In genomic region chr3:36471856-36472255, GRCm38 (mm10) we compare ENCODE assay signal across 31 mouse cellular contexts. TPM values are rescaled to one million over a fixed set of nuclear protein-coding genes. Genes with fewer than 3 reads are reported as not detected.
DNase-seq lines count a peak whose midpoint lies in the region; ATAC-seq and TF ChIP-seq lines count a peak whose summit lies in the region.
"Had no signal": no experiment of that assay in that cellular context is flagged by ENCODE, and none has a peak within 500 bp of the region (broad histone marks: within the 10 kb centered on the region; RNA-seq: fewer than 3 reads in every experiment).

No protein-coding gene starts in this region.

- H3K9ac ChIP-seq in heart, embryonic 11.5 days (ENCODE audit: low read depth, low read length): no peak overlapping the region
- H3K9ac ChIP-seq: embryonic facial prominence, embryonic 15.5 days; limb, embryonic 12.5 days; liver, embryonic 13.5 days; midbrain, embryonic 12.5 days had no signal

- peak; percentile 64 to 84 for DNase-seq in adrenal gland, adult (ENCODE audit: inconsistent age in 2 of 2, low spot score in 1 of 2)
- DNase-seq in adrenal gland, adult 18-20 months (ENCODE audit: low spot score in 2 of 2): no peak
- DNase-seq in heart, postnatal 10 days: no peak
- DNase-seq in ovary, adult 18-20 months (ENCODE audit: low spot score): peak; percentile 33
- DNase-seq in ovary, postnatal 10 days (ENCODE audit: low spot score): no peak
- DNase-seq in layer of hippocampus, adult 2 months (ENCODE audit: low spot score in 2 of 2): no peak
- DNase-seq: cerebellum, adult 11 months; cerebellum, adult 9-11 months; gastrocnemius, postnatal 14 days; kidney, adult 9 months; kidney, postnatal 25 days; layer of hippocampus, postnatal 36 days; liver, embryonic 13.5 days; lung, adult 2 months; lung, postnatal 14 days; right cerebral cortex, postnatal 14 days; thymus, postnatal 14 days had no signal

- H3K9me3 ChIP-seq in heart, embryonic 11.5 days (replicated peaks; ENCODE audit: control insufficient read depth, low read length): no peaks in the 10 kb centered on the region
- H3K9me3 ChIP-seq: embryonic facial prominence, embryonic 15.5 days; forebrain, embryonic 10.5 days; hindbrain, embryonic 10.5 days; limb, embryonic 12.5 days; liver, embryonic 13.5 days; midbrain, embryonic 12.5 days had no signal

- no peak overlapping the region for H3K4me3 ChIP-seq in heart, embryonic 11.5 days (ENCODE audit: low read depth, low read length)
- no peak overlapping the region for H3K4me3 ChIP-seq in layer of hippocampus, adult 2 months
- H3K4me3 ChIP-seq: embryonic facial prominence, embryonic 15.5 days; forebrain, embryonic 10.5 days; hindbrain, embryonic 10.5 days; limb, embryonic 12.5 days; liver, embryonic 13.5 days; midbrain, embryonic 12.5 days had no signal

- no peak for TF ChIP-seq CTCF in layer of hippocampus, adult 2 months (conservative IDR thresholded peaks at IDR 0.05)

- peak overlapping the region; percentile 16; the same call in 1 of the 2 replicates for H3K4me2 ChIP-seq in heart, embryonic 11.5 days
- H3K4me2 ChIP-seq: embryonic facial prominence, embryonic 15.5 days; limb, embryonic 12.5 days; liver, embryonic 13.5 days; midbrain, embryonic 12.5 days had no signal

- peaks cover 26% of the 10 kb centered on the region for H3K4me1 ChIP-seq in heart, embryonic 11.5 days (ENCODE audit: control insufficient read depth, insufficient read depth, low read length)

- no peak overlapping the region for H3K27ac ChIP-seq in heart, embryonic 11.5 days (ENCODE audit: low read depth, low read length)
- no peak overlapping the region for H3K27ac ChIP-seq in layer of hippocampus, adult 2 months
- H3K27ac ChIP-seq: embryonic facial prominence, embryonic 15.5 days; forebrain, embryonic 10.5 days; hindbrain, embryonic 10.5 days; hindbrain, postnatal 0 days; limb, embryonic 12.5 days; liver, embryonic 13.5 days; midbrain, embryonic 12.5 days had no signal

- WGBS in heart, embryonic 11.5 days (ENCODE audit: insufficient replicate concordance): 52% methylated on average over 4 of the region's 4 CpGs

- intact Hi-C loops in heart, postnatal 10 days (cut with DNase I): no loop called here

- no peak for ATAC-seq in heart, embryonic 11.5 days (replicated peaks; ENCODE audit: insufficient number of reproducible peaks, low FRiP score, low TSS enrichment)
- no peak for ATAC-seq in erythroblast, adult 5-6 weeks (replicated peaks; ENCODE audit: low FRiP score, poor library complexity, severe bottlenecking)
- ATAC-seq: forebrain, embryonic 16.5 days; hindbrain, postnatal 0 days; intestine, embryonic 16.5 days had no signal

- no peaks in the 10 kb centered on the region for H3K36me3 ChIP-seq in heart, embryonic 11.5 days (ENCODE audit: control insufficient read depth, insufficient read depth, low read length)
- H3K36me3 ChIP-seq: embryonic facial prominence, embryonic 15.5 days; forebrain, embryonic 10.5 days; hindbrain, embryonic 10.5 days; limb, embryonic 12.5 days; liver, embryonic 13.5 days; midbrain, embryonic 12.5 days had no signal

- H3K27me3 ChIP-seq in heart, embryonic 11.5 days (ENCODE audit: control insufficient read depth, insufficient read depth, low read length): no peaks in the 10 kb centered on the region
- H3K27me3 ChIP-seq: embryonic facial prominence, embryonic 15.5 days; limb, embryonic 12.5 days; liver, embryonic 13.5 days had no signal

RNA-seq across cellular contexts. Expression of gene Anxa5, which starts 3.8 kb away (rescaled TPM):
- total RNA-seq in adrenal gland, adult 18-20 months (2021): 100 to 1,000 TPM; 616 to 644 TPM
- polyA plus RNA-seq in heart, embryonic 11.5 days (2014; fragmentation: Nextera tagmentation; extraction: Ambion mirVana): 316 and 392 TPM in 2 replicates
- total RNA-seq in heart, postnatal 10 days (2021): 100 to 1,000 TPM; 234 to 248 TPM
- total RNA-seq in layer of hippocampus, adult 2 months (2021): 10 to 100 TPM; 48.6 to 53.4 TPM
- total RNA-seq in erythroblast, adult 5-6 weeks (2015; ENCODE audit: low replicate concordance): 64.0 and 65.2 TPM in 2 replicates
- 34.4 and 48.9 TPM in 2 replicates for total RNA-seq in erythroblast, adult 5-6 weeks (2017; ENCODE audit: low replicate concordance)

RNA-seq across cellular contexts. Expression of gene 1810062G17Rik, which starts 3.9 kb away (rescaled TPM):
- 1 to 10 TPM in 1 of 2 experiments, not detected in 1; 1.5 TPM for total RNA-seq in adrenal gland, adult 18-20 months (2021)
- polyA plus RNA-seq in heart, embryonic 11.5 days (2014; fragmentation: Nextera tagmentation; extraction: Ambion mirVana): 1.5 TPM in 2 replicates
- total RNA-seq in heart, postnatal 10 days (2021): under 1 TPM in 1 of 2 experiments, not detected in 1; 0.79 TPM
- not detected for total RNA-seq in layer of hippocampus, adult 2 months (2021)
- total RNA-seq in erythroblast, adult 5-6 weeks (2015; ENCODE audit: low replicate concordance): not detected in 2 replicates
- not detected in 2 replicates for total RNA-seq in erythroblast, adult 5-6 weeks (2017; ENCODE audit: low replicate concordance)
- total RNA-seq: common myeloid progenitor, adult 5-6 weeks; hindbrain, postnatal 0 days; layer of hippocampus, adult 8-10 months; layer of hippocampus, postnatal 36 days had no signal
- polyA plus RNA-seq: forebrain, embryonic 16.5 days; midbrain, embryonic 12.5 days had no signal

RNA-seq across cellular contexts. Expression of gene Gm11549, which starts 49.8 kb away (rescaled TPM):
- total RNA-seq in adrenal gland, adult 18-20 months (2021): not detected
- polyA plus RNA-seq in heart, embryonic 11.5 days (2014; fragmentation: Nextera tagmentation; extraction: Ambion mirVana): 0.14 and 0.16 TPM in 2 replicates
- not detected for total RNA-seq in heart, postnatal 10 days (2021)
- 1 to 10 TPM; 2.4 to 3.1 TPM for total RNA-seq in layer of hippocampus, adult 2 months (2021)
- not detected in 2 replicates for total RNA-seq in erythroblast, adult 5-6 weeks (2015; ENCODE audit: low replicate concordance)
- total RNA-seq in erythroblast, adult 5-6 weeks (2017; ENCODE audit: low replicate concordance): not detected in 2 replicates
- total RNA-seq: common myeloid progenitor, adult 5-6 weeks; megakaryocyte progenitor cell, adult 5-6 weeks; neutrophil, adult 5-6 weeks had no signal
- polyA plus RNA-seq: liver, embryonic 13.5 days had no signal

Comparison
In these comparisons a context has a peak if more than half of its experiments do, and no peak if none do; other contexts are left out.
1. DNase-seq: peak in adrenal gland, adult (2 of 2) and ovary, adult 18-20 months (single experiment); none in adrenal gland, adult 18-20 months (0 of 2), heart, postnatal 10 days (0 of 2), ovary, postnatal 10 days (single experiment) and layer of hippocampus, adult 2 months (0 of 2).